Mouse (Mus musculus) bone marrow macrophage, adult 2 months (primary cell): ENCODE measurements around the gene Tns3.

Experiments
- CTCF ChIP-seq: IDR thresholded peaks from 2 replicates; pipeline ENCODE4 v1.5.1; 2012; ENCODE audit warnings: low read depth, mild to moderate bottlenecking, low read length, moderate library complexity
- POLR2A ChIP-seq: IDR thresholded peaks from 2 replicates; pipeline ENCODE4 v1.6.1; 2012; ENCODE audit warnings: mild to moderate bottlenecking, low read depth, low read length, borderline replicate concordance

DNA sequence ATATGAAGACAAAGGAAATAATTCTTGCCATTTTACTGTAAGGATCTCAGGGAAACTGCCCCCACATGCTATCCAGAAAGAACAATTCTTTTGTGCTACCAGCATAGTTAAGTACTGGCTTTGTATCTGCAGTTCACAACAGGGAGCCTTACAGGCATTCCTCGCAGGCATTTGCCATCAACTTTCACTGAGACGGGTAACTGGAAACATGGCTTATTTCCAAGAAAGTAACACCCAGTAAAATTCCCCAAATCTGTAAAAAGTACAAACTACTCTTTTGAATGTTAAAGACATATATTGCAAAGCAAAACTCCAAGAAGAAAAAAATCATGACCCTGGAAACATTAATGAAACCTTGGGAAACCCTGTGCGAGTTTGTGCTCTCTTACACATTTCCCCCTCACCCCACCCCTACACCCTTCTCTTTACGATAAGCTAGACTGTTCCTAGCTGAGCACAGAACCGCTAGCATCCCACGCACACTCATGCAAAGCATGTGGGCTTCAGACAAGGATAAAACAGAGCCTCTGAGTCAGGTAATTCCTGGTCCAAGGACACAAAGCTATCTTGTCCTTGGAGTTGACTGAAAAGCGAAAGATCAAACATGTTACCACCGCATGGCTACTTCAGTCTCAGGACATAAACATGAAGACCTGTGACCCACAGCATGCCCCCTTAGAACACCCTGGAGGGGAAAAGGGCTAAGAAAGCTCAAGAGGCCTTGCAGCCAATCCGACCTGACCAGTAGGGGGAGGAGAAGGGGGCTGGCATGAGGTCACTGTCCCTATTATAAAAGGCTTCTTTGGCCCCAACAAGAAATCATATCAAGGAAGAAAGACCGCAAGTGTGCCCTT, 11.3 kb downstream of the Tns3 start:
- TF ChIP-seq POLR2A (no peak), CTCF (no peak)
